Mouse (Mus musculus) hindbrain, embryonic 16.5 days (tissue): ENCODE measurements around the gene Cnr2. TPM values are rescaled to one million over a fixed set of nuclear protein-coding genes. Genes with fewer than 3 reads are reported as not detected.
A peak's percentile ranks its signal among the peaks of the same experiment; 100 is the strongest.

Source experiments
- ATAC-seq: fragments of 200-750 bp; cut with Nextera tagmentation; 2 replicates; pipeline ENCODE4 v1.8.0; 2017; ENCODE audit warnings: moderate TSS enrichment, moderate library complexity
- H3K27ac ChIP-seq: fragments of 300-500 bp; sonication (generic); 2 replicates; pipeline ENCODE4 v1.5.1; 2014; ENCODE audit warnings: low read depth, mild to moderate bottlenecking, control low read depth, low read length, moderate library complexity
- H3K27me3 ChIP-seq: fragments of 300-500 bp; sonication (generic); replicated peaks from 2 replicates; pipeline ENCODE4 v1.6.1; 2014; ENCODE audit warnings: low read length; ENCODE audit not compliant: control insufficient read depth, insufficient read depth
- H3K36me3 ChIP-seq: fragments of 300-500 bp; sonication (generic); 2 replicates; pipeline ENCODE4 v1.6.1; 2014; ENCODE audit warnings: mild to moderate bottlenecking, low read length, moderate library complexity, mixed read lengths; ENCODE audit not compliant: control insufficient read depth, insufficient read depth
- H3K4me1 ChIP-seq: fragments of 300-500 bp; sonication (generic); 2 replicates; pipeline ENCODE4 v1.6.1; 2014; ENCODE audit warnings: low read depth, low read length; ENCODE audit not compliant: control insufficient read depth, insufficient read depth
- H3K4me2 ChIP-seq: fragments of 300-500 bp; sonication (generic); 2 replicates; pipeline ENCODE4 v1.6.1; 2014; ENCODE audit warnings: mild to moderate bottlenecking, low read length, control low read depth, moderate library complexity
- H3K4me3 ChIP-seq: fragments of 300-500 bp; sonication (generic); 2 replicates; pipeline ENCODE4 v1.5.1; 2014; ENCODE audit warnings: mild to moderate bottlenecking, low read length, control low read depth, moderate library complexity
- H3K9ac ChIP-seq: fragments of 300-500 bp; sonication (generic); 2 replicates; pipeline ENCODE4 v1.6.1; 2014; ENCODE audit warnings: low read depth, mild to moderate bottlenecking, control low read depth, low read length, moderate library complexity
- H3K9me3 ChIP-seq: fragments of 300-500 bp; sonication (generic); 2 replicates; pipeline ENCODE4 v1.6.1; 2014; ENCODE audit warnings: mild to moderate bottlenecking, low read length, moderate library complexity; ENCODE audit not compliant: control insufficient read depth
- WGBS: fragments of 180-500 bp; shearing (Covaris S2); extraction: QIAGEN DNeasy Blood & Tissue Kit; methylation state at CpG from one replicate; pipeline ENCODE4 v1.1.7; 2014; 5-methylcytosine and 5-hydroxymethylcytosine counted together
- polyA plus RNA-seq: library from polyadenylated mRNA; unstranded; fragments of >200 nt; fragmentation: Nextera tagmentation; extraction: Ambion mirVana; gene quantifications from 2 replicates; pipeline ENCODE4 v1.2.1, GENCODE M21; 2015

Cnr2 gene
- polyA plus RNA-seq, 1 experiment from 2014 or later, result 0.09 TPM

DNA sequence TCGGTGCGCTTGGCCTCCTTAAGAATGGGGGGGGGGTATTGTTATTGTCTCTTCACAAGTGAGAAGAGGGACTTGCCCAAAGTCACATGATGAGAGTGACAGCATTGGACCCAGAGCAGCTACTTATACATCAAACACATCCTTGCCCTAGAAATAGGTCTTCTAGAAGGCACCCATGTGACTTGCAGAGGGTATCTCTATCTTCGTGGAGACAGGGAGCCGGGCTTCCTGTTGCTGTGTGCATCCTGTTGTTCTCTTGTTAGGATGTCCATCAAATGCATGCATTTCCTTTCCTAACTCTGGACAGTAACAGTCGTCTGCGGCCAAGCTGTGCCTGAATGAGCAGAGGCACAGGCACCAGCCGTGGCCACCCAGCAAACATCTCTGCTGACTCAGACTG lies 16.3 kb downstream of the Cnr2 start:
- Histone ChIP-seq H3K36me3 (no peaks in the 10 kb centered on the region), H3K27me3 (no peaks in the 10 kb centered on the region), H3K9ac (no peak overlapping the region), H3K27ac (no peak overlapping the region), H3K4me1 (no peaks in the 10 kb centered on the region), H3K4me2 (no peak overlapping the region), H3K9me3 (no peaks in the 10 kb centered on the region), H3K4me3 (no peak overlapping the region)
- 70% methylated on average over 7 of the region's 7 CpGs for WGBS
- no peak for ATAC-seq

DNA sequence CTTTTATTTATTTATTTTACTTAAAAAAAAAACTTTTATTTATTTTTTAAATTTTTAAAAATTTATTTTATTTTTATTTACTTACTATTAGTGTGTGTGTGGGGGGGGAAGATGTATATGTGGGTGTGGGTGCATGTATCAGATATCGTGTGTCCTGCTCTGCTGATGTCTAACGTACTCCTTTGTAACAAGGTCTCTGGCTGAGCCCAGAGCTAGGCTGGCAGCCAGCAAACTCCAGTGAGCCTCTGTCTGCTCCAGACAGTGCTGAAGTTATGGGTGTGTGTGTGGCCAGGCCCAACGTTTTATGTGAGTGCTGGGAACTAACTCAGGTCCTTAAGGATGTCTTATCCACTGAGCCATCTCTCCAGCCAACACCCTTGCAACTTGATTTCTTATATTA lies 17.0 kb downstream of the Cnr2 start:
- no peak overlapping the region for H3K4me3 ChIP-seq
- H3K4me2 ChIP-seq, result no peak overlapping the region
- no peak for ATAC-seq
- no peaks in the 10 kb centered on the region for H3K36me3 ChIP-seq
- no peaks in the 10 kb centered on the region for H3K9me3 ChIP-seq
- no peaks in the 10 kb centered on the region for H3K4me1 ChIP-seq
- 40% methylated on average over 3 of the region's 3 CpGs for WGBS
- no peak overlapping the region for H3K27ac ChIP-seq
- no peaks in the 10 kb centered on the region for H3K27me3 ChIP-seq
- H3K9ac ChIP-seq, result no peak overlapping the region

DNA sequence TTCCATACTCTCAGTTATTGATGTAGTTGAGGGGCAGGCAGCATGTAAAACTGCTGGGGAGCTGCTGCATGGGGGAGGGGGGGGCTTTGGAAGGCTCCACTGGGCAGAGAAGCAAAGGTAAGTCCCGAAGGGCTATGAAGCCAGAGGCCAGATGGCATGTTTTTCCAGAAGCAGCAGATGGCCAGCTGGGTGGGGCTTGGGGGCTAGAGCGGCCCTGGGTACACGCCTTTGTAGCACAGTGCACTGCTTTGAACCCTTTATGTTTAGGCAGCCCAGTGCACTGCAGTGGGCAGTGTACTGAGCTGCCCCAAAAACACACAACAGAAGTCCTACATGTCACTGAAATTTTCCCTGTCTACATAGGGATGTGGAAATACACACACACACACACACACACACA lies 17.6 kb downstream of the Cnr2 start:
- Histone ChIP-seq H3K4me2 (no peak overlapping the region), H3K9me3 (no peaks in the 10 kb centered on the region), H3K36me3 (no peaks in the 10 kb centered on the region), H3K27ac (no peak overlapping the region), H3K4me3 (no peak overlapping the region), H3K27me3 (no peaks in the 10 kb centered on the region), H3K4me1 (no peaks in the 10 kb centered on the region), H3K9ac (no peak overlapping the region)
- 9% methylated on average over 3 of the region's 3 CpGs for WGBS
- ATAC-seq, result peak; percentile 50; the same call in 1 of the 2 replicates

DNA sequence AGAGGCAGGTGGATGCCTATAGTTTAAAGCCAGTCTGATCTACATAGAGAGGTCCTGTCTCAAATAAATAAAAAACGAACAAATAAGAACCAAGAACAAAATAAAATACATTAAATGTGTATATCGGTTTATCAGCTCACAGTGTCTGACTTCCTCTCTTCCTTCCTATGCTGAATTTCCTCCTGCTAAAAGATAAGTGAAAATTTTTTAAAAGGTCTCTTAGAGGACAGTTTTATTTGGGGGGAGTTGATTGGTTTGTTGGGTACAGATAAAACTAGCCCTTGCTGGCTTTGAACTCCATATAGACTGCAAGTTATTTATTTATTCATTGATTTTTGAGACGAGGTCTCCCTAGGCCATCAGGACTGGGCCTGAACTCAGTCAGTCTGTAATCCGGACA lies 18.2 kb downstream of the Cnr2 start:
- no peak for ATAC-seq
- Histone ChIP-seq H3K4me1 (no peaks in the 10 kb centered on the region), H3K27me3 (no peaks in the 10 kb centered on the region), H3K27ac (no peak overlapping the region), H3K9ac (no peak overlapping the region), H3K4me3 (no peak overlapping the region), H3K9me3 (no peaks in the 10 kb centered on the region), H3K36me3 (no peaks in the 10 kb centered on the region), H3K4me2 (no peak overlapping the region)
- WGBS, result 81% methylated on average over 4 of the region's 4 CpGs

DNA sequence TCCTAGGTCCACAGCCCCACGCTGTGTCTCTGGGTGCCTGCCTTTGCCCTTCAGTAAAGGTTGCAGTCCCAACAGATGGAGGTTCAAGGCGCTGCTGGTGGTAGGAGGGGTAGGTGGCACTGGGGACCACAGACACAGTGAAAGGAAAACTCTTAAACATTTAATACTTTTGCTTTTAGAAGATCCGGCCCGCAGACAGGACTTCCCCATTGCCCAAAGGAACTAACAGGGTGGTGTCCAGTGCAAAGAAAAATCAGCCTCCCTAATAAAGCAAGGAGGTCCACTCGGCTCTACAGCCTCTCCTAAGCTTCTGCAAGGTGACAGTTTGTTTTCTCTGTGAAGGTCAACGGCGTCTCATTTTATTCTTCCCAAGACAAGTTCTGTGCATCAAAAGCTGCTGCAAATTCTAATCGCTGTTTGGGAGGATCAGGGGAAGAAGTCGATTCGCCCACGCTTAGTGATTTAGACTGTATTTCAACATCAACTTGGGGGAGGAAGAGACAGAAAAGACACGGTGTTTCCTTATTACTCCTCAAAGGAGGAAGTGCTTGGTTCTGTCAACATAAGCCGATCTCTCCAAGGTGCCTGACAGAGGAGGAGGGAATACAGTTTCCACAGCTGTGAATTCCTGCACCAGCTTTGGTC lies 23.6 kb downstream of the Cnr2 start:
- H3K4me3 ChIP-seq, result no peak overlapping the region
- H3K4me2 ChIP-seq, result no peak overlapping the region
- ATAC-seq, result no peak
- no peak overlapping the region for H3K27ac ChIP-seq
- H3K9me3 ChIP-seq, result no peaks in the 10 kb centered on the region
- no peaks in the 10 kb centered on the region for H3K27me3 ChIP-seq
- no peaks in the 10 kb centered on the region for H3K36me3 ChIP-seq
- 90% methylated on average over 13 of the region's 13 CpGs for WGBS
- H3K9ac ChIP-seq, result no peak overlapping the region
- H3K4me1 ChIP-seq, result peaks cover 7% of the 10 kb centered on the region

DNA sequence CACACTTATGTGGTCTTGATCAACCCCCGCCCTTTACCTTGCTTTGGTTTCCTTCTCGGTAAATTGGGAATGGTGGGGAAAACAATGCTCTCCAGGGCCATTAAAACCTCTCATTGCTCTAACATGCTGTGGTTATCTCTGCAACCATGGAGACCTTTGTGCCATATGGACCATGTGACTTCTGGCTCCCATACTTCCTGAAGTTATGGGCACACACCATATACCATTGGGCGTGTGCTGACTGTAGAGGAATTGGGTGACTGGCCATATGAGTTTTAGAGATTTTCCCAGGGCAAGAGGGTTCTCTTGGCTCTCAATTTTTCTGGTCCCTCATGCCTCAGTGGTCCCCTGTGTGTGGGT lies 24.1 kb downstream of the Cnr2 start:
- no peaks in the 10 kb centered on the region for H3K27me3 ChIP-seq
- H3K36me3 ChIP-seq, result no peaks in the 10 kb centered on the region
- no peak overlapping the region for H3K9ac ChIP-seq
- no peak for ATAC-seq
- no peak overlapping the region for H3K4me3 ChIP-seq
- H3K4me1 ChIP-seq, result peaks cover 7% of the 10 kb centered on the region
- no peak overlapping the region for H3K27ac ChIP-seq
- no peaks in the 10 kb centered on the region for H3K9me3 ChIP-seq
- H3K4me2 ChIP-seq, result no peak overlapping the region
- WGBS, result 92% methylated on average over 3 of the region's 3 CpGs

DNA sequence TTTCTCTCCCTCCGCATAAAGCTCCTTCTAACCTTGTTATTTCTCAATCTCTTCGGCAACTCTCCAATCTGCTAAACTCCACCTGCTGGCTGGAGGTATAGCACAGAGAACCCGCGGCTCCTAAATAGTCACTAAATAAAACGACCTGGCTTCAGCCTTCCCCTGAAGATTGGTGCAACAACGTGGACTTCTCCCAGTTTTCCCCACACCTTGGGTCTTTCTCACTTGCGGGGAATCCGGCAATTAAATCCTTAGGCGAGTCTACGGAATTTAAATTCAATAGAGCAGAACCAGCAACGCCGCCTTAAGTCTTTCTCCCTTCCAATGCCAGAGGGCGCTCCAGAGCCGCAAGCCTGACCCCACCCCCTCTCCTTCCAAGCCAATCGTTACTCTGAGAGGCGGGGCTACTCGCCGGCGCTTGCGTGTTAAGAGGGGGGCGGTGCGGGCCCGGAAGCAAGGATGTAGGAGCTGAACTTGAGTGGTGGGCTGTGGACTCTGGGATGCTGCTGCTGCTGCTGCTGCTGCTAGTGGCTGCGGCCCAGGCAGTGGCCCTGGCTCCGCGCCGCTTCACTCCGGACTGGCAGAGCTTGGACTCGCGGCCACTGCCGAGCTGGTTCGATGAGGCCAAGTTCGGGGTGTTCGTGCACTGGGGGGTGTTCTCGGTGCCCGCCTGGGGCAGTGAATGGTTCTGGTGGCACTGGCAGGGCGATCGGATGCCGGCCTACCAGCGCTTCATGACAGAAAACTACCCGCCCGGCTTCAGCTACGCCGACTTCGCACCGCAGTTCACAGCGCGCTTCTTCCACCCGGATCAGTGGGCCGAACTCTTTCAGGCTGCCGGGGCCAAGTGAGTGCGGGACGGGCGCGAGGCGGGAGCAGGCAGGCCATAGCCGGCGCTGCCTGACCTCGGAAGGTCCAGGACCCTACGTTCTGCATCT lies 25.4 kb downstream of the Cnr2 start, which contains the start of gene Fuca1:
TSS of gene Fuca1 (plus strand) at position 432 of the 938 bp plus-strand sequence.
- WGBS, result 2% methylated on average over 54 of the region's 60 CpGs
- peaks cover 7% of the 10 kb centered on the region for H3K4me1 ChIP-seq

DNA sequence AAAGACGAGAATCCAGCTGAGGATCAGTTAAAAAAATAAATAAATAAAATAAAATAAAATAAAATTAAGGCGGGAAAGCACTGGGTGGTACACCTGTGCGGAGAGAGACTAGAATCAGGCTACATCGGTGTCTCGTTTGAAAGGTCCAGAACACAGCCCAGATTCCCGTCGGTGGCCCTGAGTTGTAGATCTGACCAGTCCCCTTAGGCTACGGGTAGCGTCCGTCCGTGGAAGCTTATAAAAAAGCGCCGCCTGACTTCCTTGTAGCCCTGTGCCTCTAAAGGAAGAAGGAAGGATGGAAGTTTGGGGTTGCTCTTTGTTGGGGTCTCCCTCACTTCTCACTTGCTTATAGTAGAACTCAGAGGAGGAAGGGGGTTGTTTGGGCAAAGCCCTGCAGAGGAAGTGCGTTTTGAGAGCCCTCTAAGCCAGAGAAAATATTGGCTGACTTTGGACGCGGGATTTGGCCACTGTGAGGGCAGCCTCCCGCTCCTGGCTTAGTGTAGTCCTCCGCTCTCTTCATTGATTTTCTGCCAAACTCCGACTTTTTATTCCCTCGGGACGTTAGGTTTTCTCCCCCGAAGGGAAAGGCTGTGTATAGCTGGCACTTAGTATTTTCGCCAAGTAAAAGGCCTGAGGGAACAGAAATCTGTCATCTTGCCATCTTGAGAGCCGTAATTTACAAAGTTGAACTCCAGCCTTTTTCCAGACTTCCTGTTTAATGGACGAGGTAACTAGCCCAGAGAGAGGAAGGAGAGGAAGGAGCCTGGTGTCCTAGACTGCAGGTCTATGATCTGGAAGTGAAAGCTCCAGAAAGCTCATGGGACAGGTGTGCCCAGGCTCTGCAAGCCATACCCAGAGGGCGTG lies 26.3 kb downstream of the Cnr2 start:
- ATAC-seq, result no peak
- peak overlapping the region; percentile 82 for H3K9ac ChIP-seq
- no peaks in the 10 kb centered on the region for H3K9me3 ChIP-seq
- peak overlapping the region; percentile 83 for H3K4me2 ChIP-seq
- peaks cover 7% of the 10 kb centered on the region for H3K4me1 ChIP-seq
- H3K36me3 ChIP-seq, result peaks cover 6% of the 10 kb centered on the region; the same call in 1 of the 2 replicates
- H3K27ac ChIP-seq, result peak overlapping the region; percentile 80
- H3K27me3 ChIP-seq, result no peaks in the 10 kb centered on the region
- peak overlapping the region; percentile 80 for H3K4me3 ChIP-seq
- 4% methylated on average over 26 of the region's 26 CpGs for WGBS

More for the DNA sequence above, 25.4 kb downstream of the Cnr2 start, which contains the start of gene Fuca1:
- peak within 1 kb of the TSS; percentile 82 for H3K9ac ChIP-seq
- ATAC-seq, result peak; percentile 98
- peak within 1 kb of the TSS; percentile 80 for H3K27ac ChIP-seq
- no peaks in the 10 kb centered on the region for H3K36me3 ChIP-seq
- peak within 1 kb of the TSS; percentile 83 for H3K4me2 ChIP-seq
- H3K9me3 ChIP-seq, result no peaks in the 10 kb centered on the region
- peak within 1 kb of the TSS; percentile 80 for H3K4me3 ChIP-seq
- H3K27me3 ChIP-seq, result no peaks in the 10 kb centered on the region
